Mouse (Mus musculus) midbrain, postnatal 0 days (tissue): ENCODE data around the gene Mrgprg. TPM values are rescaled to one million over a fixed set of nuclear protein-coding genes. Genes with fewer than 3 reads are reported as not detected.

Source experiments
- ATAC-seq: fragments of 200-750 bp; cut with Nextera tagmentation; 2 replicates; pipeline ENCODE4 v1.8.0; 2017; ENCODE audit warnings: moderate number of reproducible peaks, mild to moderate bottlenecking, moderate TSS enrichment, moderate library complexity; ENCODE audit not compliant: low FRiP score
- DNase-seq: peaks from one replicate; pipeline ENCODE4 v3.0.0-alpha.2; 2015; ENCODE audit warnings: low spot score
- H3K27ac ChIP-seq: fragments of 300-500 bp; sonication (generic); 2 replicates; pipeline ENCODE4 v1.5.1; 2014; ENCODE audit warnings: low read depth, mild to moderate bottlenecking, low read length, mixed read lengths
- H3K27me3 ChIP-seq: fragments of 300-500 bp; sonication (generic); 2 replicates; pipeline ENCODE4 v1.6.1; 2014; ENCODE audit warnings: low read length, control low read depth, mixed read lengths; ENCODE audit not compliant: insufficient read depth
- H3K36me3 ChIP-seq: fragments of 300-500 bp; sonication (generic); 2 replicates; pipeline ENCODE4 v1.6.1; 2014; ENCODE audit warnings: low read length, control low read depth, mixed read lengths; ENCODE audit not compliant: insufficient read depth
- H3K4me1 ChIP-seq: fragments of 300-500 bp; sonication (generic); 2 replicates; pipeline ENCODE4 v1.6.1; 2014; ENCODE audit warnings: mild to moderate bottlenecking, control low read depth, antibody characterized with exemption, low read length, mixed read lengths; ENCODE audit not compliant: insufficient read depth
- H3K4me2 ChIP-seq: fragments of 300-500 bp; sonication (generic); 2 replicates; pipeline ENCODE4 v1.6.1; 2014; ENCODE audit warnings: low read depth, mild to moderate bottlenecking, low read length, mixed read lengths; ENCODE audit not compliant: poor library complexity, severe bottlenecking
- H3K4me3 ChIP-seq: fragments of 300-500 bp; sonication (generic); 2 replicates; pipeline ENCODE4 v1.5.1; 2014; ENCODE audit warnings: low read depth, mild to moderate bottlenecking, low read length, moderate library complexity
- H3K9ac ChIP-seq: fragments of 300-500 bp; sonication (generic); replicated peaks from 2 replicates; pipeline ENCODE4 v1.6.1; 2014; ENCODE audit warnings: mild to moderate bottlenecking, low read length, moderate library complexity, mixed read lengths; ENCODE audit not compliant: poor library complexity, severe bottlenecking
- H3K9me3 ChIP-seq: fragments of 300-500 bp; sonication (generic); 2 replicates; pipeline ENCODE4 v1.6.1; 2016; ENCODE audit warnings: low read length, control low read depth
- CTCF ChIP-seq: IDR thresholded peaks from 2 replicates; pipeline ENCODE4 v1.5.1; 2016; ENCODE audit warnings: antibody characterized with exemption, mild to moderate bottlenecking
- WGBS: fragments of 180-500 bp; shearing (Covaris S2); extraction: QIAGEN DNeasy Blood & Tissue Kit; methylation state at CpG from one replicate; pipeline ENCODE4 v1.1.7; 2014; 5-methylcytosine and 5-hydroxymethylcytosine counted together
- polyA plus RNA-seq: library from polyadenylated mRNA; unstranded; fragments of >200 nt; fragmentation: Nextera tagmentation; extraction: Ambion mirVana; gene quantifications from 2 replicates; pipeline ENCODE4 v1.2.1, GENCODE M21; 2015
- total RNA-seq: library from RNA; depleted of rRNA; stranded (reverse); fragments of >200 nt; gene quantifications from 2 replicates; pipeline ENCODE4 v1.2.3, GENCODE M21; 2014

Mrgprg gene
- total and polyA plus RNA-seq, 2 experiments from 2014 or later, result 0.27 TPM; not detected in 1

- H3K9ac ChIP-seq, result no peak overlapping the region
- H3K4me3 ChIP-seq, result no peak overlapping the region
- H3K36me3 ChIP-seq, result no peaks in the 10 kb centered on the region
- TF ChIP-seq CTCF, result no peak
- peaks cover 8% of the 10 kb centered on the region; the same call in 1 of the 2 replicates for H3K4me1 ChIP-seq
- ATAC-seq, result no peak
- H3K27ac ChIP-seq, result no peak overlapping the region
- H3K4me2 ChIP-seq, result no peak overlapping the region
- H3K9me3 ChIP-seq, result no peaks in the 10 kb centered on the region
- H3K27me3 ChIP-seq, result peaks cover 5% of the 10 kb centered on the region
- DNase-seq, result no peak
- WGBS, result 89% methylated on average over 3 of the region's 3 CpGs
Observed at GRCm38 (mm10) chr7:143752606-143753005, 14.2 kb downstream of the Mrgprg start.

- Histone ChIP-seq H3K9ac (no peak overlapping the region), H3K4me2 (no peak overlapping the region), H3K4me1 (peaks cover 5% of the 10 kb centered on the region; the same call in 1 of the 2 replicates), H3K4me3 (no peak overlapping the region), H3K27ac (no peak overlapping the region), H3K9me3 (no peaks in the 10 kb centered on the region), H3K36me3 (no peaks in the 10 kb centered on the region), H3K27me3 (peaks cover 5% of the 10 kb centered on the region; the same call in 1 of the 2 replicates)
- DNase-seq, result no peak
- no peak for TF ChIP-seq CTCF
- WGBS, result 82% methylated on average over 4 of the region's 4 CpGs
- no peak for ATAC-seq
Observed at GRCm38 (mm10) chr7:143752056-143752455, 14.7 kb downstream of the Mrgprg start.

GRCm38 (mm10) chr7:143751380-143751779 is 15.4 kb downstream of the Mrgprg start:
- 67% methylated on average over 1 of the region's 1 CpGs for WGBS
- no peak for TF ChIP-seq CTCF
- no peak overlapping the region for H3K9ac ChIP-seq

GRCm38 (mm10) chr7:143749045-143749444 is 17.7 kb downstream of the Mrgprg start:
- TF ChIP-seq CTCF, result no peak
- DNase-seq (no peak), ATAC-seq (no peak)
- Histone ChIP-seq H3K9ac (no peak overlapping the region), H3K4me3 (no peak overlapping the region), H3K27me3 (no peaks in the 10 kb centered on the region), H3K4me2 (no peak overlapping the region), H3K4me1 (no peaks in the 10 kb centered on the region), H3K36me3 (no peaks in the 10 kb centered on the region), H3K9me3 (no peaks in the 10 kb centered on the region), H3K27ac (no peak overlapping the region)
- WGBS, result 69% methylated on average over 3 of the region's 3 CpGs

More at GRCm38 (mm10) chr7:143751380-143751779, 15.4 kb downstream of the Mrgprg start:
- Histone ChIP-seq H3K27ac (no peak overlapping the region), H3K36me3 (no peaks in the 10 kb centered on the region), H3K9me3 (no peaks in the 10 kb centered on the region), H3K4me3 (no peak overlapping the region), H3K27me3 (peaks cover 4% of the 10 kb centered on the region; the same call in 1 of the 2 replicates), H3K4me1 (no peaks in the 10 kb centered on the region), H3K4me2 (no peak overlapping the region)
- ATAC-seq (no peak), DNase-seq (no peak)

GRCm38 (mm10) chr7:143748041-143748868 is 18.5 kb downstream of the Mrgprg start:
- Histone ChIP-seq H3K4me1 (no peaks in the 10 kb centered on the region), H3K4me2 (peak overlapping the region; percentile 43), H3K27ac (0 out of 2 replicates have a peak overlapping the region, but pooled peaks have one; percentile 32), H3K4me3 (peak overlapping the region; percentile 9; the same call in 1 of the 2 replicates), H3K27me3 (no peaks in the 10 kb centered on the region), H3K9me3 (no peaks in the 10 kb centered on the region), H3K36me3 (no peaks in the 10 kb centered on the region), H3K9ac (0 out of 2 replicates have a peak overlapping the region, but pooled peaks have one; percentile 24)
- DNase-seq, result peak; percentile 96
- WGBS, result 2% methylated on average over 16 of the region's 16 CpGs
- ATAC-seq, result peak; percentile 85
- peak; percentile 91 for TF ChIP-seq CTCF

GRCm38 (mm10) chr7:143740653-143741052 is 26.1 kb downstream of the Mrgprg start:
- WGBS, result 18% methylated on average over 2 of the region's 2 CpGs
- peak overlapping the region; percentile 69 for H3K4me2 ChIP-seq
- peaks cover 13% of the 10 kb centered on the region for H3K4me1 ChIP-seq
- peak; percentile 8; the same call in 1 of the 2 replicates for ATAC-seq
- H3K9ac ChIP-seq, result peak overlapping the region; percentile 70
- H3K36me3 ChIP-seq, result no peaks in the 10 kb centered on the region
- H3K4me3 ChIP-seq, result peak overlapping the region; percentile 47
- no peaks in the 10 kb centered on the region for H3K27me3 ChIP-seq
- H3K27ac ChIP-seq, result peak overlapping the region; percentile 43
- DNase-seq, result no peak
- H3K9me3 ChIP-seq, result no peaks in the 10 kb centered on the region
- TF ChIP-seq CTCF, result no peak
